Mouse (Mus musculus) kidney, adult 8-10 months (tissue): ENCODE data around the gene Fam222a.

Experiments used
- DNase-seq, 2 experiments: peaks; one replicate each; pipeline ENCODE4 v3.0.0; 2022

Gene Fam222a

DNA sequence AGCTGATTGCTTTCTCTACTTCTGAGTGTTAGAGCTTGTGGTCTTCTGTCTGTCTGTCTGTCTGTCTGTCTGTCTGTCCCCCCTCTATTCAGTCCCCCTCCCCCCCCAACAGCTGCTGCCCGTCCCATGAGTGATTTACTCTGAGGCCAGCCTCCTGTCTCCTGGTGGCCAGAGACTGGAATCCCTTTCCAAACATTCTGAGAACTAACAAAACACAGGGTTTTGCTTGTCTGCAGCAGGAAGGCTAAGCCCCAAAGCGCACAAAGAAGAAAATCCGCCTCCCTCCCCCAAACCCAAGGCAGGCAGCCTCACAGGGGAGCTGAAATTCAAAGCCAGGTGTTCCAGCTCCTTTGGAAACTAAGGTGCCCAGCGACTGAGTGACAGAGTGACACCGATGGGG, 17.9 kb downstream of the Fam222a start:
- no peak for DNase-seq

DNA sequence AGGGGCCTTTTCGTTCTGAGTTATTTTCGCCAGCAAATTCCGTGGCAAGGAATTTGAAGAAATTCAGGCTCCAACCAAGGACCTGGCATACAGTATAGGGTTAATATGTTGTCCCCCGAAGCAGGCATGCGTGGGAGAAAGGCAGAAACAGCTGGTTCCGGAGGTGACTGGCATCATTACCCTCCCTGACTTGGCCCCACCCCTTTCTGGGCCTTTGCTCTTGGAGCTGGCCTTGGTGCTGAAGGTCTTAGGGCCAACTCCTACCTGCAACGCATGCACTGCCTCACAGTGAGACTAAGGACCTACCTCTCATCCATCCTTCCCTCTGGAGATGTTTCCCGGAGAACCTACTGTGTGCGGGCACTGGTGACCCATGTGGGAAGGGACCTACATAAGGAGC, 20.1 kb downstream of the Fam222a start:
- DNase-seq, result peak; percentile 82 to 83

DNA sequence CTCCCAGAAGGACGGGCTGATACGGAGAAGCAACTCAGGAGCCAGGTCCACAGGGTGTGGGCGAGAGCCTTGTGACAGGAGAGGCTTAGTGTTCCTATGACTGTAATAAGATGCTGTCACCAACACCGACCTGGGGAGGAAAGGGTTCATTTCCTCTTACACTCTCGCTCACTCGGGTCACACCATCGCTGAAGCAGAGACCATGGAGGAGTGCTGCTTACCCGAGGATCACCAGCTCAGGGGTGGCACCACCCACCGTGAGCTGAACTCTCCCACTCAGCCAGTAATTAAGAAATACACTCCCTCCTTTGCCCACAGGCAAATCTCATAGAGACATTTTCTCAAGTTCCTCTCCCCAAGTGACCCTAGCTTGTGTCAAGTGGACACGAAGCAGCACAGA, 20.6 kb downstream of the Fam222a start:
- DNase-seq, result no peak

DNA sequence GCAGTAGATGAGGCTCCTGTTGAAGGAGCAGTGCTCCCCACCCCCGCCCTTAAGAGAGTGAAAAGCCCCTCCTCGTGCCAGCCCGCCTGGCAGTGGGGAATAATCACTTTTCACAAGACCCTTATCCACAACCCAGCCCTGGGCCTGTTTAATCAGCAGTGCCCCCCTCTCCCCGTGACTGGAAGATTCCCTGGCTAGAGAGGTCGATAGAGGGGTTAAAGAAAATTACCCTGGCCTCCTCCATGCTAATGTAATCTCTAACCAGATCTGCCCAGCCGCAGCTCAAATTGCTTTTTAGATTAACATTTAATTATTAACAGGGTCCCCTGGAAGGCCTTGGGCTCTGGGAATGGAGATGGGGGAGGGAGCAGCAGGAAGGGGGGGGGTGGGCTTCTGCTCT, 21.2 kb downstream of the Fam222a start:
- DNase-seq, result peak; percentile 33 to 62

DNA sequence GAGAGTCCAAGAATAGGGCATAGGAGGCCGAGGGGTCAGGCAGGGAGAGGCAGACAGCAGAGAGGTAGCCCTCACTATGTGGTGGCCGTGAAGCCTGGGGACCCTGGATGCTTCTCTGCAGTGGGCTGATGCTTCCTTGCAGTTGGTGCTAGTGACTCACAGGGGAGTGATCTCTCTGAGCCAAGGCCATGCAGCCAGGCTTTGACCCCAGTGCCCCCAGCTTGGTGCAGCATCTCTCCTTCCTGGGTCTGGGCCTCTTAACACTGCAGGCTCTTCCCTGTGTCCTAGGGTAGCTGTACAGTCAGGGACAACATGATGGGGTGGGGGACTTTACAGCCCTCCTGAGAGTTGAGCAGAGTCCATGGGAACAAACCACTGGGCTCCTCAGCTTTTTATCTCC, 21.6 kb downstream of the Fam222a start:
- no peak for DNase-seq

DNA sequence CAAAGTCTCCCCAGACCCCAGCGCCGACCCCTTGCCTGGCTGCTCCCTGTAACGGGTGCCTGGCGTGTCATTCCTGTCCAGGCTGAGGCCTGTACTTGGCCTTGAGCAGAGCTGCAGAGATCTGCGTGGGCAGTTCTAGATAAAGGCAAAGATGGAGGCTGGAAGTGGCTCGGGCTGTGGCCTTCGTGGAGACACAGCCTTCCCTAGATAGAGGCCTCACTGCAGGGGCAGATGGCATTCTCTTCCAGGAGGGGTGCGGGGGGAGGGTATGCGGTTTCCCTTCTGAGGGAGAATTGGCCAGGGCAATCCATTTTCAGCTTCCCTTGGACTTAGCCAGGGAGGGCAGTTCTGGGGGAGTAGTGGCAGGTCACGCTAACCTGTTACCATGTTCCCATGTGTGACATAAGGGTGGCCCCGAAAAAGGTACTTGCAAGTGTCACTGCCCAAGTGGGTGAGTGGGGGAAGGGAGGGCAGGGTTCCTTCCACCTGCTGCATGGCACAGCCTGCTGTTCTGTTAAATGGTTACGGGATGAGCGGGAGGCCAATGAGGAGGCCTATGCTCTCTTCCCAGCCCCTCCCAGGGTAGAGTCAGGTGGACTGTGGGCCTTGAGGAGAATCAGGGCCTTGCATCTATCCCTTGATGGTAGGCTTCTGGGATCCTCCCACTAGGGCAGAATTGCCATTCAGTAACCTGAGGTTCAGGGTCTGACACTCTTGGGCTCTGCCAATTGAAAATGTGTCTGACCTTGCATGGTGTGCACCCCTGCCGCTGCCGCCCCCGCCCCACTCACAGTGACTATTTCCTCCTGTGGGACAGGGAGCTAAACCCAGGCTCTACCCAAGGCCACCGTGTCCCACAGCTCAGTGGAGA, 22.5 kb downstream of the Fam222a start:
- DNase-seq, result no peak

DNA sequence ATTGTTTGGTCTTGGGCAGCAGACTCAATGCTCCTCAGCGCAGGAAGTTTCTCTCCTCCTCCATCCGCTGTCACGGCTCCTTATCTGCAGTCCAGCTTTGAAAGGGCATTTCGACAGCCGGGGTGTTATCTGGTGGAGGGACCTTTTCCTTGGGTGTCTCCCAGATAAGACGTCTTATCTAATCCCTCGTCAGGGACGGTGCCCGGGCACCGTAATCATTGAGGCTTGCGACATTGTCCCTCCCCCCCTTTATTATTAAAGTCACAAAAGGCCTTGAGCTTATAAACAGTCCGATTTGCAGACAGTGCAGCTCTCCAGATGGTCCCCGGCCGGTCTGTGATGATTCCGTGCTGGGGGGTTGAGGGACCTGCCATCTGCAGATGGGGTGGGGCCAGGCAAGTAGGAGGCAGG, 23.3 kb downstream of the Fam222a start:
- DNase-seq, result no peak

DNA sequence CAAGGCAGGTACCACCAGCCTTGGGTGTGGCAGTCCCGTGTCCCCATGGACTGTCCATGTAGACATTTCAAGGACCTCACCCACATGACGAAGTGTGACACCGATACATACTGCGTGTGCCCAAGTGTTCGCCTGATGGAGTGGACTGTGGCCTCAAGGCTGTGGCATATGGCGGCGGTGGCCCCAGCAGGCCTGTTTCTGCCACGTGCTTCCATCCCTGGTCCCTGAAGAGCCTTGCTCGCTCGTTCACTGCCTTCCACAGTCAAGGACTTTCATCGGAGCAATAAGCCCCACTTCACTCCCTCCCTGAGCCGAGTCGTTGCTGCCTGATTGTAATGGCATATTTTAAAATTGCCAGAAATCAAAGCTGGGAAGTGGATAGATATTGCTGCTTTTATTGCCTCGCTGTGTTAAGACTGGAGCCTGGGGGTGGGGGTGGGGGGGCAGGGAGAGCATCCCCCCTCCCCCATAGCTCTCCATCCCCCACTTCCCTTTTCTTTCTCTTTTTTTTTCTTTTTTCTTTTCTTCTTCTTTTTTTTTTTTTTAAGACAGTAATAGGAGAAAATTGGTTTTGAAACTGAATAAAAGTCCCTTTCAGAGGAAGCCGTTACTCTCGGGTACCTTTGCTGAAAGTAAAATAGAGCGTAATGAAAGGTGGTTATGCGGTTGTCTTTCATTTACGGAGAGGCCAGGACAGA, 24.8 kb downstream of the Fam222a start:
- no peak for DNase-seq

DNA sequence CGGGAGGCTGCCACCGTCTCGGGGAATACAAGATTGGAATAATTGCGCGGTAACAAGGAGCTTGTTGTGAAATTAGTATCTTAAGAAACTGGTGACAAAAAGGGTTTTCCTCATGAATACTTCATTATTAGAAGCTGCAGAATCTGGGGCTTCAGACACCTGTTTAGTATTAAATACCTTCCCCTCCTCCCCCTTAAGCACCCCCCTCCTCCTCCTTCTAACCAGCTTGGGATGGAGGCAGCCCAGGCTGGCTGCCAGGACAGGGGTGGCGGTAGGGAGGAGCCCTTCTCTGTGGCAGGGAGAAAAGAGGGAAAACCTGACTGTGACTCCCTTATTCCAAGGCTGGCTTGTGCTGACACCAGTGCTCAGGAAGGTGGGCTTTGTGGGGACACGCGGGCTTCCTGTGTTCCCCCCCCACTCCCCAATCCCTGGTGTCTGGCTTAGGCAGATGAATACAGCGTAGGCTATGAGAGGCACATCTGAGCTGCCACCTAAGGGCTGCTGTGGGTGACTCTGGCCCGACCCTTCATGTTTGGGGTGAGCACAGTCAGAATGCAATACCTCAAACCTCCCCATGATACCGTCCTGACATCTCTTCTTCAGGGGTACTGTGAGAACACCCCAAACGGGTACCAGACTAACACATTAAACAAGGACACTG, 25.5 kb downstream of the Fam222a start:
- DNase-seq, result no peak

DNA sequence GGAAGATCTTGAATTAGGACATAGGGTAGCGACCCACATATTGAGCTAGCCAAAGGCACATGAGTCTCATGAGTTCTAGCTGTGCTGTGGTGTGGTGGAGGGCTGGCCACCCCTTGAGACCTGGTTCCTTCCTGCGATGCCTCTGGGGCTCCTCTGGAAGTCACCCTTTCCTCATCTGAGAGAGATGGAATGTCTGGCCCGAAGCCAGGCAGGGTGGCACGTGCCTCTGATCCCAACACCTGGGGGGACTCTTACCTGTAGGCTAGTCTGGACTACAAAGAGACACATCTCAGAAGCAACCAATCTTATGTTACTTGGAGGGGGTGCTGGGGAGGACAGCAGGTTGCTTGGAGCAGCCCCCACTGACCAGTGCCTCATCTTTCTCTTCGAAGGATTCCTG, 26.1 kb downstream of the Fam222a start:
- peak; percentile 44 to 45 for DNase-seq

DNA sequence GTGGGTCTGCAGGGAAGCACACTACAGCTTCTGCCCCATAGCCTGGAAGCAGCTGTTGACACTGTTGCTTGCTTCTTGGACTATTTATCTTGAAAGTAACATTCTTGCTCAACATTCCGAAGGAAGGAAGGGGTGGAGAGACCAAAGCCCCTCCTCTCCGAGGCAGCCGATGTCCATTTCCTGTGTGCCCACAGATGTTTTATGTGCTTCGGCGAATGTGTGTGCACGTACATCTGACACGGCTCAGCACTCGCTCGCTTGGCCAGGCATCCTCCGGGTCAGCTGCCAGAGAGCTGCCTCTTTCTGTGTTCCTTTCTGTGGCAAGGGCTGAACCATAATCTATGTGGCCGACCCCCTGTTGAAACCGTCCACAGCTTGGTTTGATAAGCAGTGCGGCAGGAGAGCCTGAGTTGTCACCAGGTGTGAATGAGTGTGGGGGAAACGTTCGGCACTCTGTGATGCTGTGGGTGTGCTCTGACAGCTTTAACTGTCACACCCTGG, 27.0 kb downstream of the Fam222a start:
- DNase-seq, result peak; percentile 50 to 63

DNA sequence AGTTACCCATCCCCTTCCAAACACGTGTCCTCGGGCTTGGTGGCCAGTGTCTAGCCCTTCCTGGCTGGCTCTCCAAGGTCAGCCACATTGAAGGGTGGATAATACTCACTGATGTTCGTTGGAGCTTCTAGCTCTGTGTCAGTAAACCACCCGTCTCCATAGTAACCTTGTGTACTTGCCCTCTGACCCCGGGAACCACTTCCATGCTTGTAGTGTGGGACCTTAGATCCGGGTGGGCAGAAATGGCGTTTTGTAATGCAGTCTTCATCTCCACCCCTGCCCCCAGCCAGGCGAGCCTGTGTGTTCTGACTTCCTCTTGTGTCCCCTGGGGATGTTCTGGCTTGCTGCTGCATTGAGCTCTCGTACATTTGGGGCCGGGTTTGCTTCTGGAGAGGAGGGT, 28.8 kb downstream of the Fam222a start:
- DNase-seq, result peak in 1 of 2 experiments; percentile 26

DNA sequence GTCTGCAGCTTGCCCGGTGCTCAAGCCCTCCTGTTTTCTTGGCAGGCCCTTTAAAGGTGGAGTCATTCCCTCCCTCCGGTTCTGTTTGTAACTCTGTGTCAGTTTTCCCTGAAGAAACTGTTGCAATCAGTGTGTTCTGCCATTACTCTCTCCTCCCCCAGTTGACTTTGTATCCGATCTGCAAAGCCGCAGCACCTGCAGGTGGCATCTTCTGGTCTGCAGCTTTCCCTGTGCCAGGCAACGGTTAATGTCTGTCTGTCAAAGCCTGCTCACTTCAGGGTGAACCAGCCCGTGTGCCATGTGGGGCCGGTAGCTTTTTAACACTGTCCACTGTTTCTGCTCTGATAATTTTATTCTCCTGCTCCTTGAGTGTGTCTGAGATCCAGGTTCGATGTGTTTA, 29.4 kb downstream of the Fam222a start:
- DNase-seq, result no peak

DNA sequence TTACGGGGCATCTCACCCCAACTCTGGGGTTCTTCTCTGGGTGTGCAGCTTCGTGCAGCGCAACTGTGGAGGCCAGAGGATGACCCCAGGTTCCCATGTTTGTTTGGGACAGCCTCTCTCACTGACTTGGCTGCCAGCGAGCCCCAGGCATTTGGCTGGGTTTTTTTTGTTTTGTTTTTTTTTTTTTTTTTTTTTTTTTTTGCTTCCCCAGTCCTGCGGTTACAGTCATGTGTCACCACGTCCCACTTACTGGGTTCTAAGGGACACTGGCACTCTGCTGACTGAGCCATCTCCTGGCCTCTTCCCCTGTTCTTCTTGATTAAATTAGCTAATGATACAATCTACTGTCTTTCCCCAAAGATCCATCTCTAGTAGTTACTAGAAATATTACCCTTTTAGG, 29.8 kb downstream of the Fam222a start:
- DNase-seq, result no peak

DNA sequence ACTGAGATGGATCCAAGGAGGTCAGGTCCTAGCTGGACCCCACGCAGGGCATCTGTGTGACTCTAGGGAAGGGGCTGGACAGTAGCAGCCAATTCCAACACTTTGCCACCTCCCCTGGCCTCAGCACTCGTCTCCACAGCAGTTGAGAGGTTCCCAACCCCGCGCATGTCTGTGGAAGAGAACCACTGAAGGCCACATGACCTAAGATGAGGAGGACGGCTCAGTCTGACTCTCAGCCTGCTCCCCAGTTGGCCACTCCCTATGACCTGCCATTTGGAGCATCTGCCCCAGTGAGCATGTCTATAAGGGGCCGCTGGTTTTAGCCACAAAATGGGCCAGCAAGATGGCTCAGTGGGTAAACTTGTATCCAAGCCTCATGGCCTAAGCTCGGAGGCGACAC, 34.2 kb downstream of the Fam222a start:
- DNase-seq, result no peak

DNA sequence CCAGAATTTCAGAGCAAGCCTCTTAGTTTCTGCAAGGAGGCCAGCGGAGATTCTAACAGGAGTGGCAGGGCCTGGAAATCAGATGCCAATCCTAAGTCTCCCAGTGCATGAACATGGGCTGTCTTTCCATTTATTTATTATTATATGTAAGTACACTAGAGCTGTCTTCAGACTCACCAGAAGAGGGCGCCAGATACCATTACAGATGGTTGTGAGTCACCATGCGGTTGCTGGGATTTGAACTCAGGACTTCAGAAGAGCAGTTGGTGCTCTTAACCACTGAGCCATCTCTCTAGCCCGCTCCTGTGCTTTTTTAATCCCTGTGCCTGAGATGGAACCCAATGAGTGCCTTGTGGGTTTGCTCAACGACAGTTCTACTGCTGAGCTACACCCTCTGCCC, 36.2 kb downstream of the Fam222a start:
- DNase-seq, result no peak

DNA sequence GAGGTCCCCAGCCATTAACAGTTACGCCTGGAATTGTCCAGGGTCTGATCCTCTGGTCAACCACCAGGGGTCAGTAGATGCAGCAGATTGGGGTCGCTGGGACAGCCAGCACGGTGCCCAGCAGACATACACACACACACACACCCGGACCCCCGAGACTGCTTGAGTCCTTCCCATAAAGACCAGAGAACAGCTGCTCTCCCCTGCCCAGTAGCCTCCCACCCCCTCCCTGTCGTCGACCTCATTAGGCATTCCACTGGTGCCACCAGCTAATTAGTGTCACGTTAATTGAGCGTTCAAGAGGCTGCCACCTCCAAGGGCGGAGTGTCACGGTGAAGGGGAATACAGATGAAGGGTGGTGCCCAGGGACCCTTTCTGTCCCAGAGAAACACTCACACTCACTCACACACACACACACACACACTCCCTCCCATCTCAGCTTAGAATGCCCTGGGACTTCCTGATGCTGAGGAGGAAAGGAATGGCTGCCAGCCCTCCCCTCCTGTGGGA, 37.0 kb downstream of the Fam222a start:
- no peak for DNase-seq

DNA sequence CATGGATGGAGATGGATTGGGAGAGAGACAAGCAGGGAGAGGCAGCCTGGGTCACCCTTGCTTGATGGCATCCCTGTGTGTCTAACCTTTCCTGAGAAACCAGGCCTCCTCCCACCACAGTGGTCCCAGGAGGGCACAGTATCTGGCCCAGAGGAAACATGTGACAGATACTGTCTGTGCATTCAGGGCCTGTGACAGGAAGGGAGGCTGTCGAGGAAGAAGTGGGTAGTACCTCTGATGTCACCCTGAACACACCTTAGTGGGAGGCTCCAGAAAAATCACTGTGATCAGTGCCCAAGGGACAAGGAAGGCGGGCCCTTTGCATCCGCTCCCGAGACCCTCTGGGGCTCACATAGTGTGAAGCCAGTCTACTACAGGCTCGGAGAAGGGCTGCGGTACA, 38.2 kb downstream of the Fam222a start:
- no peak for DNase-seq

DNA sequence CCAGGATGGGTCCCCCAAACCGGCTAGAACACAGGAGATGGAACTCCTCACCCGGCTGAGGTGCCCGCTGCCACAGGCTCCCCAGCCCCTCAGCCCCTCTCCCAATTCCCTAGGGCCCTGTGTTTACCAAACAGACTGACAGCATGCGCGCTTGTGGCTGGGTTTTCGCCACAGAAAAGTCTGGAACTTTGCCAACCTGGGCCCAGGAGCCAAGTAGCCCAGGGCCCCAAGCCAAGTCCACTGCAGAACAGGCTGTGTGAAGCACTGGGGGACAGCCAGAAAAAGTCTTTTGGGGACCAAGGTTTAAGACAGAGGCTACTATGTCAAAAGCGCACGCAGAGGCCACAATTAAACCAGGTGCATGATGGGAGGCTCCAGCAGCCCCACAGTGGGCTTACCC, 39.8 kb downstream of the Fam222a start:
- DNase-seq, result peak; percentile 73 to 78

DNA sequence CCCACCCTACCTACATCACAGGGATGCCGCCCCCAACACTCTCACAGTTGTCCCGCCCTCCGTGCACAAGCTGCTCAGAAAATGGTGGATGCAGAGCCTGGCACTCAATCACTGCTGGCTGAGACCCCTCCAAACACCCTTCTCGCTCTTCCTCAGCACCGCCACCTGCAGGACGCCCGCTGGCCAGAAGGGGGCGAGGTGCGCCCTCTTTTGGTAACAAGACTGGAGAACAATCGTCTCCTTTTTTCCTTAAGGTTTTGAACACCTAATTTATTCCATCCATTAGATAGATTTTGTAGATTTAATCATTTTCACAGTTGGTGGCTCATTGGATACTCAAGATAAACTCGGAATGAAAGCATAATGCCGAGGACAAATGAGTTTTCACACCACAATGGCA, 40.7 kb downstream of the Fam222a start:
- peak; percentile 49 to 78 for DNase-seq

DNA sequence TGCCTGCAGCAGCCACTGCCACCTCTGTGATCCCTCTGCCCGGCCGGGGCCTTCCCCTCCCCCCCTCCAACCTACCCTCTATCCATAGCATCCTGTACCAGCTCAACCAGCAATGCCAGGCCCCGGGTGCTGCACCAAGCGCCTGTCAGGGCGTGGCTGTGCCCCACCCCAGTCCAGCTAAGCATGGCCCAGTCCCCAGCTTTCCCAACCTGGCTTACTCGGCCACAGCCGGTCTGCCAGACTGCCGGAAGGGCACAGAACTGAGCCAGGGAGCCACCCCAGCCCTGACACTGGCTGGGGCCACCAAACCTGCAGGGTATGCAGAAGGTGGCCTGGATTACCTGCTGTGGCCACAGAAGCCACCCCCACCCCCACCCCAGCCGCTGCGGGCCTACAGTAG, 43.4 kb downstream of the Fam222a start:
- no peak for DNase-seq

DNA sequence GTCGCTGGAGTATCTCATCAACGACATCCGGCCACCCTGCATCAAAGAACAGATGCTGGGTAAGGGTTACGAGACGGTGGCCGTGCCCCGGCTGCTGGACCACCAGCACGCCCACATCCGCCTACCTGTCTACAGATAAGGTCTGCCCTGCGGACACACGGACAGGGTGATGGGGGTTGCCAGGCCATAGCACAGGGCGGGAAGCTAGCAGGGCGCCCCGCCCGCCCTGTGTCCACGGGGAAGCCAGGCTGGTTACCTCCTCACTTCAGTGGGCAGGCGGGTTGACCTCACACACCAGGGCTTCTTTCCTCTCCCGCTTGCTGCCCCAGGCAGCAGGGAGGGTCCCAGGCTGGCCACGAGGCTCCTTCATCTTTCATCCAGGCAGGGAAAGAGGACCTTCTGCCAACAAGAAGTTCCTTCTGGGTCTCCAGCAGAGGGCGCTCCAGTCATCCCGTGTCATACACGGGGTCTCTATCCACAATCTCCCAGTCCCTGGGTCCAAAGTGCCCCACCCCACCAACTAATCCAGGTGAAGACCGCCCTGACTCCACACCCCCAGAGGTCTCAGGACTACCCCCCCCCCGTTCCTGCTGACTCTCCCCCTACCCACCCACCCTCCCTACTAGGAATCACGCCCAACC, 44.3 kb downstream of the Fam222a start:
- DNase-seq, result no peak

DNA sequence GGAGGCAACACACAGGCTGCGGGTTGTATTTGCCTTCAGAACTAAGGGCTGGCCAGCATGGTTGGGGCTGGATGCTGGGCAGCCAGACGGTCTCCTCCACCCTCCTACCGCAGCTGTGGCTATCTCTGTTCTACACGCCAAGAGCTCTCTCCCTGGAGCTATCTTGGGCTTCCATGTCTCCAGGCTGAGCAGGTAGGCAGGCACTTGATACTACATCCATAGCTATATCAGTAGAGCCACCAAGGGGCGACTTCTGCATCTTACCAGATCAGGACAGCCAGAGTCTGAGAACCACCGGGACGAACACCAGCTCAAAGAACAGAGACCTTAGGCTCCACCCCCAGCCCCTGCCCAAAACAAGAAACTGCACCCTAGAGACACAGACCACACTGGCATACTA, 47.0 kb downstream of the Fam222a start:
- DNase-seq, result no peak
